19 mouse cellular contexts compared by ENCODE assay signal in genomic region chr9:52434215-52434614, GRCm38 (mm10).
A peak's percentile ranks its signal among the peaks of the same experiment; 100 is the strongest.
DNase-seq lines count a peak whose midpoint lies in the region; ATAC-seq lines count a peak whose summit lies in the region.
"Had no signal": no experiment of that assay in that cellular context is flagged by ENCODE, and none has a peak within 500 bp of the region (broad histone marks: within the 10 kb centered on the region; RNA-seq: fewer than 3 reads in every experiment).

No protein-coding gene starts in this region.

- peak; percentile 63 for DNase-seq in layer of hippocampus, adult 11-12 months (ENCODE audit: low spot score)
- no peak for DNase-seq in layer of hippocampus, adult 9-10 months (ENCODE audit: low spot score)
- DNase-seq in right cerebral cortex, adult 2 months (ENCODE audit: low spot score in 2 of 2) = peak; percentile 21 to 38
- DNase-seq in right cerebral cortex, postnatal 14 days = no peak
- DNase-seq in right cerebral cortex, postnatal 10 days (ENCODE audit: low spot score in 2 of 2) = peak; percentile 34 to 59
- no peak for DNase-seq in lung, postnatal 14 days
- DNase-seq: adrenal gland, postnatal 25 days; cerebellum, adult 11 months; cerebellum, adult 9-11 months; gastrocnemius, postnatal 14 days; heart, adult 18-20 months; heart, postnatal 10 days; kidney, adult 18-20 months; thymus, adult 2 months; thymus, postnatal 4 days had no signal

- no peak for ATAC-seq in megakaryocyte-erythroid progenitor cell, adult 5-6 weeks (replicated peaks; ENCODE audit: low FRiP score, low TSS enrichment, poor library complexity, severe bottlenecking)
- ATAC-seq: CD4-positive, CD25-positive, alpha-beta regulatory T cell, adult 4 months; forebrain, embryonic 16.5 days; inflammation-experienced regulatory T-cells, adult 6 months had no signal

Comparison
In these comparisons a context has a peak if more than half of its experiments do, and no peak if none do; other contexts are left out.
1. DNase-seq: peak in layer of hippocampus, adult 11-12 months (single experiment), right cerebral cortex, adult 2 months (2 of 2) and right cerebral cortex, postnatal 10 days (2 of 2); none in layer of hippocampus, adult 9-10 months (single experiment), right cerebral cortex, postnatal 14 days (single experiment) and lung, postnatal 14 days (single experiment).